In the genomic region with DNA sequence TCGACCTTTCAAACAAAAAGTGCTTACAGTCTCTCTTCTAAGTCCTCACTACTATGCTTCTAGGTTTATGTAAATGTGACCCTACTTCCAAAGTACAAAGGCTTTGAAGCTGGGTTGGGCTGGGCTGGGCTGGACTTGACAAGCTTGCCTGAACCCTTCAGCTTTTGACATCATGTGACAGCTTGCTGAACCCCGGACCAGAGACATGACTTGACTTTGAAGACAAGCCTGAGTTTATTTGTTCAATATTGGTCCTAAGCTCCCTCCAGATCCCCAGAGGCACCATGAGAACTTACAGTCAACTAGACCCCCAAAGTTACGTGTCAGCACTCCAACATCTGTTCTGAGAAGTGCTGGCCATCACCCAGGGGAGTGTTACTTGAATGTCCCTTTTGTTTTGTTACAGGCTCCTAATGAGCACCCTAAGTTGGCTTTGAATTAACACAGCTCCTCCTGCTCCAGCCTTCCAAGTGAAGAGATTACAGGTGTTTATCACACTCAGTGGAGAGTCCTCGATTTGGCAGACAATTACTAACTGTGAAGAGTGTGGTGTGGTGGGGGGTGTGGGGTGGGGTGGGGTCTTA, we compare ENCODE assay signal across 20 mouse cellular contexts.
A peak's percentile ranks its signal among the peaks of the same experiment; 100 is the strongest.
DNase-seq lines count a peak whose midpoint lies in the region; ATAC-seq lines count a peak whose summit lies in the region.
"Had no signal": no experiment of that assay in that cellular context is flagged by ENCODE, and none has a peak within 500 bp of the region (broad histone marks: within the 10 kb centered on the region; RNA-seq: fewer than 3 reads in every experiment).

No protein-coding gene starts in this region.

- no peak overlapping the region for H3K9ac ChIP-seq in lung, embryonic 15.5 days
- no peak overlapping the region for H3K9ac ChIP-seq in heart, embryonic 11.5 days (ENCODE audit: low read depth, low read length)
- H3K9ac ChIP-seq: forebrain, embryonic 13.5 days; liver, embryonic 13.5 days; midbrain, embryonic 13.5 days had no signal

- peak; percentile 90 for DNase-seq in heart, adult 11 months
- DNase-seq in heart, postnatal 25 days (ENCODE audit: low spot score), result no peak
- DNase-seq in lung, postnatal 10 days, result no peak
- DNase-seq in heart, postnatal 10 days, result peak; percentile 8 to 21
- no peak for DNase-seq in cerebellum, adult 9-11 months
- DNase-seq: adrenal gland, postnatal 14 days; cerebellum, adult 18-20 months; kidney, adult 18-20 months; kidney, postnatal 10 days; left cerebral cortex, postnatal 4 days; liver, embryonic 13.5 days; right cerebral cortex, postnatal 4 days had no signal

- ATAC-seq in lung, embryonic 15.5 days (ENCODE audit: borderline replicate concordance, extremely low read depth, low FRiP score, low TSS enrichment), result 0 out of 2 replicates have a peak, but pooled peaks have one; percentile 8
- no peak for ATAC-seq in heart, embryonic 11.5 days (replicated peaks; ENCODE audit: insufficient number of reproducible peaks, low FRiP score, low TSS enrichment)
- ATAC-seq: activated CD4-positive, CD25-positive, alpha-beta regulatory T cell, adult 4 months; forebrain, embryonic 13.5 days; hindbrain, postnatal 0 days; midbrain, embryonic 13.5 days had no signal

- H3K4me3 ChIP-seq in lung, embryonic 15.5 days, result no peak overlapping the region
- no peak overlapping the region for H3K4me3 ChIP-seq in heart, embryonic 11.5 days (ENCODE audit: low read depth, low read length)
- H3K4me3 ChIP-seq: forebrain, embryonic 13.5 days; layer of hippocampus, adult 2 months; liver, embryonic 13.5 days; midbrain, embryonic 13.5 days had no signal

- H3K9me3 ChIP-seq in lung, embryonic 15.5 days, result no peaks in the 10 kb centered on the region
- no peaks in the 10 kb centered on the region for H3K9me3 ChIP-seq in heart, embryonic 11.5 days (replicated peaks; ENCODE audit: control insufficient read depth, low read length)
- H3K9me3 ChIP-seq: forebrain, embryonic 13.5 days; liver, embryonic 13.5 days; midbrain, embryonic 13.5 days had no signal

- 0 out of 2 replicates have a peak overlapping the region, but pooled peaks have one; percentile 9 for H3K27ac ChIP-seq in lung, embryonic 15.5 days
- H3K27ac ChIP-seq in heart, embryonic 11.5 days (ENCODE audit: low read depth, low read length), result no peak overlapping the region
- H3K27ac ChIP-seq: forebrain, embryonic 13.5 days; hindbrain, postnatal 0 days; layer of hippocampus, adult 2 months; liver, embryonic 13.5 days; macrophage; midbrain, embryonic 13.5 days had no signal

- no peaks in the 10 kb centered on the region for H3K4me1 ChIP-seq in lung, embryonic 15.5 days
- H3K4me1 ChIP-seq in heart, embryonic 11.5 days (ENCODE audit: control insufficient read depth, insufficient read depth, low read length), result no peaks in the 10 kb centered on the region
- H3K4me1 ChIP-seq: forebrain, embryonic 13.5 days; liver, embryonic 13.5 days had no signal

- 18% methylated on average over 4 of the region's 4 CpGs for WGBS in lung, embryonic 15.5 days
- 32% methylated on average over 4 of the region's 4 CpGs for WGBS in heart, embryonic 11.5 days (ENCODE audit: insufficient replicate concordance)

- H3K27me3 ChIP-seq in lung, embryonic 15.5 days, result no peaks in the 10 kb centered on the region
- H3K27me3 ChIP-seq in heart, embryonic 11.5 days (ENCODE audit: control insufficient read depth, insufficient read depth, low read length), result no peaks in the 10 kb centered on the region
- H3K27me3 ChIP-seq: forebrain, embryonic 13.5 days; liver, embryonic 13.5 days; midbrain, embryonic 13.5 days had no signal

- intact Hi-C loops in heart, postnatal 25 days (cut with DNase I), result loop anchor here (10.0 kb wide), 1 partner anchor 156 kb away; no protein-coding TSS in a partner anchor
- intact Hi-C loops in heart, postnatal 10 days (cut with DNase I), result no loop called here

- H3K36me3 ChIP-seq in lung, embryonic 15.5 days, result no peaks in the 10 kb centered on the region
- no peaks in the 10 kb centered on the region for H3K36me3 ChIP-seq in heart, embryonic 11.5 days (ENCODE audit: control insufficient read depth, insufficient read depth, low read length)
- H3K36me3 ChIP-seq: liver, embryonic 13.5 days; midbrain, embryonic 13.5 days had no signal

- no peak overlapping the region for H3K4me2 ChIP-seq in lung, embryonic 15.5 days
- H3K4me2 ChIP-seq in heart, embryonic 11.5 days, result peak overlapping the region; percentile 41; the same call in 1 of the 2 replicates
- H3K4me2 ChIP-seq: forebrain, embryonic 13.5 days; liver, embryonic 13.5 days; midbrain, embryonic 13.5 days had no signal

Comparison
In these comparisons a context has a peak if more than half of its experiments do, and no peak if none do; other contexts are left out.
1. DNase-seq: peak in heart, adult 11 months (single experiment) and heart, postnatal 10 days (2 of 2); none in heart, postnatal 25 days (single experiment), lung, postnatal 10 days (single experiment) and cerebellum, adult 9-11 months (single experiment).